Mouse (Mus musculus): ENCODE data around the gene Uqcc2.

The Uqcc2 gene

DNA sequence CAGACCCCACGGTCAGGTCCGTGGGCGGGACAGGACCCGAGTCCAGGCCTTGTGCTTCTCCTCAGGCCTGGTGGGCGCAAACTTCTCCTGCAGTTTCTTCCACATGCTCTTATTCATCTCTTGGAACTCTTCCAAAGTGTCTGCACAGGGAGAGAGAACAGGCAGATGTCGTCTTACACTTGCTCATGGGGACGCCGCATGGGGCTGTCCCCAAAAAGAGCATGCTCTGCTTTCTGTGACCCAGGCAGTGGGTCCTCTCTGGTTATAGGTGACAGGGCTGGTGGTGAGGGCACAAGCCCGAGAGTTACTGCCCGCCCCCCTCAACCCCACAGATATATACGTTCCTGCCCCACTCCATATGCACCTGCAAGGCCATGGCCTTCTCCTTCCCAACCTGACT lies 11.0 kb downstream of the Uqcc2 start:
- no peak for DNase-seq

DNA sequence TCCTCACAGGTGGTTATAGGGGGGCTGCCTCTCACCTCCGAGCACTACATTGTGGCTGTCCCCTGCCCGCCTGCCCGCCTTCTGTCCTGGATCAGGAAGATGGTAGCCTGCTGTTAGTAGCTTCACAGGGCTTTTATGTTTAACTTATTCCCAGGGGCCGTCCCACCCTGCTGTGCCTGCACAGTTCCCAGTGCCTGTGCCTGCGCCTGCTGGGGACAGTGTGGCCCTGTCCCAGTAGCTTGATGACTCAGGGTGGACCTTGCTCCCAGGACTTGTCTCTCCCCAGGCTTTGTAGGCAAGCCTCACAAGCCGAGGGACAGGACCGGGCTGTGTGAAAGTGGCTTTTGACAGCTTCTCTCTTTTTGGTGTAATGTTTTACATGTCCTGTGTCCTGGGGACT lies 11.9 kb downstream of the Uqcc2 start:
- DNase-seq: no peak

DNA sequence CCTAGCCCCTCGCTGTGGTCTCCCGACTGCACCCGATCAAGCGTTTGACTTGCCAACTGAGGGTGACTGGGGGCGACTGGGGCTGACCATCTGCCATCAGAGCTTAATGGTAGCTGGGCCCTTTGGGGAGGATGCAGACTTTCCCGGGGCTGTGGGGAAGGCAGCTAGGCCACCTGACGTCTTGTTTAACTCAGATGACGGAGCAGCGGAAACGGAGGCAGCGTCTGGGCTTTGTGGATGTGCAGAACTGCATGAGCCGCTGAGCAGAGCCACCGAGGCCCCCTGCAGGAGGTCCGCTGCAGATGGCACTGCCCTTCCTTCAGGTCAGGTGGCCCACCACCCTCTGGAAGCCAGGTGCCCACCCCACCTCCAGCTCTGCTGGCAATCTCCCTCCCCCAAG lies 12.4 kb downstream of the Uqcc2 start:
- no peak for DNase-seq

DNA sequence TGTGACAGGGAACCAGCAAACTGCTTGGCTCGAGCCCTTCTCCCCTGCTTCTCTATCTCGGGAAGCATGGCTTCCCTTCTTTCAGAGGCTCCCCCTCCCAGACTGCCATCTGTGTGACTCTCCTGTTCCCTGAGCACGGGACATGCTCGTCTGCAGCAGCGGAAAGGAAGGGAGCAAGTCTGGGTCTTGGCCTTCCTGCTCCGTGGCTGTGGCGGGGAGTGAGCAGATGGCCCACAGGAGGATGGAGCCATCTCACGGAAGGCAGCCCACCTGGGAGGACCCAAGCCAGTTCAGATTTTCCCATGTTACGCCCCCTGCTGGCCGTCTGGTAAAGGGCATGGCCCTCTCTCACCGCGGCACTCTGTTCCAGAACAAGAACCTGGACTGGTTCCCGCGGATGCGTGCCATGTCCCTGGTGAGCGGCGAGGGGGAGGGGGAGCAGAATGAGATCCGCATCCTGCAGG lies 13.1 kb downstream of the Uqcc2 start:
- DNase-seq: peak in 1 of 2 experiments; percentile 36

DNA sequence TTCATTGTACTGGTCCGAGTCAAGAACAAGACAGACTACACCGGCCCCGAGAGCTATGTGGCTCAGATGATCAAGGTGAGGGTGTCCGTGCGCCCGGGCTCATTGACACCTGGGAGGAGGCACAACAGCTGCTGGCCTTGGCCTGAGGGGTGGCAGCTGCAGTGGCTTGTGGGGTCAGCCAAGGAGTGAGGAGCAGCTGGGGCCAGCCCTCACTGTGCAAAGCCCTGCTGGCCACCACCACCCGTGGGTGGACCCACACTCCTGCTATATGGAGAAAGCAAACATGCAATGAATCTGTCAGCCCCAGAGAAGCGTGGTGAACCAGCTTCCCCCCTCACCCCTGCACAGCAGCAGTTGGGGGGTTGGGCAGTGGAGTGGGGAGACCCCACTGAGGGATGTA lies 13.8 kb downstream of the Uqcc2 start:
- DNase-seq: no peak

DNA sequence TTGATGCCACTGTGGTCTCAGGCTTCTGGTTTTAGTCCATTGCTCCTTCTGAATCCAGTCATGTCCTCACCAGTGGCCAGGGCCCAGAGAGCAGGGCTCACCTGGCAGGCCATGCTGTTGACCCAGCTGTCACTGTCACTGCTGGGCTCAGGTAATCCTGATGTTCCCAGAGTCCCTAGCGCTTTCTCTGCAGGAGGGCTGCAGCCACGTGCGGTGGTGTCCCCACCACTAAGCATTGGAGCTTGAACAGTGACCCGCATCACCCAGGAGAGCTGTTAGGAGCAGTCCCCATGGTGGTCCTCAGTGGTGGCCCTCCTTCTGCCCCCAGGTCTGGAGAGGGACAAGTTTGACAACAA lies 14.2 kb downstream of the Uqcc2 start:
- no peak for DNase-seq

DNA sequence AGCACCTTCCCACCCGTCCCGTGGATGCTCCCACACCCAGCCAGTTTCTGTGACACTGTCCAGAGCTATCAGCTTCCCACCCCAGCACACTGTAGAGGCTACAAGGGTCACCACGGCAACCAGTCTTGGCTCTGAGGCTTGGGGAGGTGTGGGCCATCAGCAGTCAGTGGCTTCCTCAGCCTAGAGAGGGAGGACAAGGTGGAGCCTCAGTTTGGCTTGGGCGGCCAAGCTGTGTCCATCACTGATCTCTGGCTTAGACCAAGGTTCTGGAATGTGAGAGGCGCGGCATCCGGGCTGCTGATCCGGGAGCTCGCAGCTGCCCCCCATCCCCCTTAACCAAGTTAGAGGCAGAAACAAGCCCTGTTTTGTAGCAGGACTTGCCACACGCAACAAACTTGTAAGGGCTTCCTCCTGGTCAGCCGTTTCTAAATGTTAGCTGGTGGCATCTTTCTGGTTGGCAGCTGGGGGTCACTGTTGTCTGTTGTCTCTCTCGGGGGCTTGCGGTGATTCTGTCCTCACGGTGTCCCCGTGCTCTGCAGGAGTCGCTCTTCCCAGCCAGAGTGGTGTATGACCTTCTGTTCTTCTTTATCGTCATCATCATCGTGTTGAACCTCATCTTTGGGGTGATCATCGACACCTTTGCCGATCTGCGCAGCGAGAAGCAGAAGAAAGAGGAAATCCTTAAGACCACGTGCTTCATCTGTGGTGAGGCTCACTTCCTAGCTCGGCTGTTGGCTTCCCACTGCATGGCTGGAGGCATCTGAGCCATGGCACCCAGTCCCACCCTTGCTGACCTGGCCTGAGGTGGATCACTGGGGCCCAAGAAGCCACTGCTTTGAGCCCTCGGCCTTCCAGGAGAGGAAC lies 14.8 kb downstream of the Uqcc2 start:
- DNase-seq: no peak

DNA sequence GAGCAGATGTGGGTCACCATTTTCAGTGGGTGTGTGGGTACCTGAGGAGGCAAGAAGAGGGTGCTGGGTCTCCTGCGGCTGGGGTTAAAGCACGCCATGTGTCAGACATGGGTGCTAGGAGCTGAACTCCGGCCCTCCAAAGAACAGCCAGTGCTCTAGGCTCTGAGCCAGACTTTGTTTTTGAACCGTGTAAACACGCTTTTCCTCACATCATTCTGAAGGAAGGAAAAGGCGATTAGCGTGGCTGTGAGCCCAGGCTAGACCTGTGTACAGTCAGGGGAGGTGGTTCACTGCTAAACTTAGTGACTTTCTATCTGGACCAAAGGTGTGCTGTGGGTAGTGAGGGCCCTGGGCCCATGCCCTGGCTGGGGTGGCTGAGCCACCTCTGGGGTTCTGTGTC lies 23.6 kb downstream of the Uqcc2 start:
- DNase-seq: no peak

DNA sequence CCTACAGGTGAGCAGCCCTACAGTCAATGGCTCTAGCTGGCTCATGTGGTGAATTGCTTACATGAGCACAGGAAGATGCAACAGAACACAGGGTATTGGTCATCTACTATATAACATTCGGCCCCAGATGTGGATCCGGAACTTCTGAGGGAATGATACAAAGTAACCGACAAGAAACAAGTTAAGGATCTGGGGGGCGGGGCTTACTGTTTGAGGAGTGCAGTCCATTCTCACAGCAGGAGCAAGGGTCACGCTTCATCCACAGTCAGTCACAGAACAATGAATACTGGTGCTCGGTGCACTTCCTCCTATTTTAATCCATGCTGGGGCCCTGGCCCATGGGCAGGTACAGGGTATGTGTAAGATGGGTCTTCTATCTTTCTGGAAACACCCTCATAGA lies 25.8 kb downstream of the Uqcc2 start:
- DNase-seq: no peak

DNA sequence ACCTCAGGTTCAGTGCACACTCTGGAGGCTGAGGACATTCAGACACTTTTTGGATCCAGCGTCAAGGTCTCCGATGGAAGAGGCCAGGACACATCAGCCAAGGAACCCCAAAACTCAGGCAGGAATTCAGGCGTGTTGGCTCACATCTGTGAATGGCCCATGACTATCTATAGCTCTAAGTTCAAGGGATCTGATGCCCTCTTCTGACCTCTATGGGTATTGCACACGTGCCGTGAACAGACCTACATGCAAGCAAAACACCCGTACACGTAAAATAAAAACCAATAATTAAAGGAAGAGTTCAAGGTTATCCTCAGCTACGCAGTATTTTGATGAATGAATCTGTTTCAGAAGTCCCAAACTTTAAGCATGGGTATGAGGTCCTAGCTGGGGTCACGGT lies 27.0 kb downstream of the Uqcc2 start:
- peak in 1 of 2 experiments; percentile 33 for DNase-seq

DNA sequence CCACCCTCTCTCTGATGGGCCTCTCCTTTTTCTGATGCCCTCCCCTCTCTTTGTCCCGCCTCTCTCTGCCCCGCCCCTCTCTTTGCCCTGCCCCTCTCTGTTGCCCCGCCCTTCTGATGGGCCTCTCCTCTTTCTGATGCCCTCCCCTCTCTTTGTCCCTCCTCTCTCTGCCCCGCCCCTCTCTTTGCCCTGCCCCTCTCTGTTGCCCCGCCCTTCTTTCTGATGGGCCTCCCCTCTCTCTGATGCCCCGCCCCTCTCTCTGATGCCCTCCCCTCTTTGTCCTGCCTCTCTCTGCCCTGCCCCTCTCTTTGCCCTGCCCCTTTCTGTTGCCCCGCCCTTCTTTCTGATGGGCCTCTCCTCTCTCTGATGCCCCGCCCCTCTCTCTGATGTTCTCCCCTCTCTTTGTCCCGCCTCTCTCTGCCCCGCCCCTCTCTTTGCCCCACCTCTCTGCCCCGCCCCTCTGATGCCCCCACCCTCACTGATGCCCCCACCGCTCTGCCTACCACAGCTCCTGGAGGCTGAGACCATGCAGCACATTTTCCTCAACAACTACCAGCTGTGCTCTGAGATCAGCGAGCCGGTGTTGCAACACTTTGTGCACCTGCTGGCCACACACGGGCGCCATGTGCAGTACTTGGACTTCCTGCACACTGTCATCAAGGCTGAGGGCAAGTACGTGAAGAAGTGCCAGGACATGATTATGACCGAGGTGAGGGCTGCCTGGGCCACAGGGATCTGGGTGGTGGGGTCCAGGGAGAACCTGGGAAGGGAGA lies 27.8 kb downstream of the Uqcc2 start:
- no peak for DNase-seq

DNA sequence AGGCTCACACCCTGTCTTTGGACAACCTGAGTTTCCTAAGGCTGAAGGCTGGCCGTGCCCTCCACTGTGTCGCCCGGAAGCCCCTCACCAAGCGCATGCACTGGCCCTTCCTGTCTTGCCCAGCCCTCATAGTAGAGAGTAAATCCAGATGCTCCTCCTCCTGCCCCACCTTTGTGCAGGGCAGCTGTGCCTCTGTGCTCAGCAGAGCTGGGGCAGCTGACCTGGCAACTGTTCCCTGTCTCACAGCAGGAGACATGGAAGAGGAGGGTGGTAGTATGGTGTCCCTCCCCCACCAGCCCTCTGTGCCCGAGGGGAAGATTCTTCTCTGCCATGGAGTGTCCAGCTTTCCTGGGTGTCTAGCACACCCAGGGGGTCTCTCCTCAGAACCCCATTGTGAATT lies 32.0 kb downstream of the Uqcc2 start:
- no peak for DNase-seq

DNA sequence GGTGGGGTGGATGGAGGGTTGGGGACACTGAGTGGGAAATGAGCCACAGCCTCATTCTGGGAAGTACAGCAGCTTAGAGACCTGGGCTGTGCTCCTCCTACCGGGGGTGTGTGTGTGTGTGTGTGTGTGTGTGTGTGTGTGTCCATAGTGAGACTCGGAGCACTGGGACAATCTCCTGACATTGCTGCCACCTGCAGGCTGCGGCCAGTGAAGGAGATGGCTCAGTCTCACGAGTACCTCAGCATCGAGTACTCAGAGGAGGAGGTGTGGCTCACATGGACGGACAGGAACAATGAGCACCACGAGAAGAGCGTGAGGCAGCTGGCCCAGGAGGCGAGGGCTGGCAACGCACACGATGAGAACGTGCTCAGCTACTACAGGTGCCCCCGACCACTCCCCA lies 38.0 kb downstream of the Uqcc2 start:
- no peak for DNase-seq

DNA sequence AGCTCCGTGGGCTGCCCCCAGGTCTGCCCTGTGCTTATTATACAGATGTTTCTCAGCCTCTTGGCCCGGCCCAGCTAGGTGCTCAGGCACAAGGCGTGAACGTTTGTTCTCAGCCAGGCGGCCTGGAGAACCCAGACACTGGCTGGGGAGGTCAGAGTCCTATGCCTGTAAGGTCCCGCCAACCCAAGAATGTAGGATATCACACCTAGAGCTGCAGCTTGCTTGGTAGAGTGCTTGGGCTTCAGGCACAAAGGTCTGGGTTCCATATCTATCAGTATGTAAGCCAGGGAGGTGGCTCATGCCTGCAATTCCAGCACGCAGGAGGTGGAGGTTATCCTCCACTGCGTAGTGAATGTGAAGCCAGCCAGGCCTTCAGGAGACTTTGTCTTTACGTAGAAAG lies 43.6 kb downstream of the Uqcc2 start:
- no peak for DNase-seq

DNA sequence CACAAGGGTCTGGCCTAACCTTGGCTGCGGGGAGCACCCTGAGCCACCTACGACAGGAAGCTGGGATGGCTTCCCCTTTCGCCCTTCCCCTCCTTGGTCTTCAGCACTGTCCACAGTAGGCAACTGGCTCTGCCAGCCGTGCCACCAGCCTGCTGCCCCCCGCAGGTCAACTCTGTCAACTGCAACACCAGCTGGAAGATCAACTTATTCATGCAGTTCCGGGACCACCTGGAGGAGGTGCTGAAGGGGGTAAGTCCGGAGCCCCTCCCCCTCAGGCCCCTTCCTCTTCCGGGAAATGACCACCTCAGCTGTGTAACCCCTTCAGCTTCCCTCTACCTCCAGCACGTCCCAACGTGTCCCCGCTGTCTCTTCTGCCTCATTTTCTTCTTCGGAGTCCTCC lies 46.3 kb downstream of the Uqcc2 start:
- peak in 1 of 2 experiments; percentile 52 for DNase-seq

DNA sequence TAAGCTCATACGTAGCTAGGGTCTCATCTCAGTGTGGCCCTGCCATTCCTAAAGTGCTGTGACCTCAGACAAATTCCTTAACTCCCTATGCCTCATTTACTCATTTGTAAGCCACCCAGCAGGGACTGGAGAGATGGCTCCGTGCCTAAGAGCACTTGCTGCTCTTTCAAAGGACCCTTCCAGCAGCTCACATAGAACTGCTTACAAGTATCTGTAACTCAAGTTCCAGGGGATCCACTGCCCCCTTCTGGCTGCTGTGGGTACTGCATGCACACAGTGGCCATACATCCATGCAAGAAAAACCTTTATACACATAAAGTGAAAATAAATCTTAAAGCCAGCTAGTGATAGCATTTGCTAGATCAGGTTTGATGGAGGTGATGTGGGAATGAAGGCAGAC lies 48.0 kb downstream of the Uqcc2 start:
- DNase-seq: peak; percentile 51 to 76

DNA sequence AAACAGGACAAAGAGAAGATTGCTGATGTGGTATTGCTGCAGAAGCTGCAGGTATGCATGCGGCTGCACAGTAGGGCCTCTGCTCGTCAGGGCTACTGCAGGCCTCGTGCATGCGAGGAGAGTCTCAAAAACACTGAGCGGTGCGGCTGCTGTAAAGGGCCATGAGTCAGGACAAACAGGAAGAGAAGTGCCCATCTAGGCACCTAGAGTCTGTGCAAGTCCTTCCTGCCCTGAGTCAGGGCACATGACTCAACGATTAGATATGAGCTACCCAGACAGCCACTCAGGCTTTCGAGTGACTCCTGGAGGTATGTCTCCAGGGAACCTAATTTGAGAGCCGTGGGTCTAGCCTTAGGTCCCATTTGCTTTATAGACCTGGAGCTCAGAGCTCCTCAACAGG lies 50.1 kb downstream of the Uqcc2 start:
- no peak for DNase-seq

DNA sequence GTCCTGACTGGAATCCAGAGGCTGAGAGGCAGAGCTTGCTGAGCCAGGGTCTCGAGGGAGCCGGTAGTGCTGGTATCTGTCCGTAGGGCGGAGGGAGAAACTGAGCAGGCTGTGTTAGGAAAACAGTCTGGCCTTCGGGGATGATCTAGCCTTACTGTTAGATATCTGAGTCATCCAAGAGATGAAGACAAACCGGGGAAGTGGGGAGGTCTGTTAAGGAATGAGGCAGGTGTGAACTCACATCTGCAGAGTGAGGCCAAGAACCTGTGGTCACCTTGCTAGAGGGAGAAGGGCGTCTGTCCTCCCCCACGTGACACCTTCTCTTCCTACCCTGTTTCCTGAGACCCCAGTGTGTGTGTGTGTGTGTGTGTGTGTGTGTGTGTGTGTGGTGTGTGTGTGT lies 50.9 kb downstream of the Uqcc2 start:
- no peak for DNase-seq

DNA sequence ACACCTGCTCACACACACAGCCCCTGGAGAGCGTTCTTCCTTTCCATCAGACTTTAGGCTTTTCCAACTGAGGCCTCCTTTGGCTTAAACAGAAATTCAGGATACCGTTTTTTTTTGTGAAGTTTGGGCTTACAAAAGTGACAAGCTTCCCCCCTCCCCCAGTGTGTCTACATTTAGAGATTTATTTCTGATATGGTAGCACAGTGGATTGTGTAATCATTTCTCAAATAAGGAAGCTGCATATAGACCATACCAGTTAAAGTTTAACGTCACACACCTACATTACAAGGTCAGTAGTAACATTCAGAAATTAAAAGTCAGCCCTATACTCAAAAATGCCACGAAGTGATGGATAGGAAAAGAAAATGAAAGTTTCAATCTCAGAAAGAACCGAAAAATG lies 51.8 kb downstream of the Uqcc2 start:
- no peak for DNase-seq

DNA sequence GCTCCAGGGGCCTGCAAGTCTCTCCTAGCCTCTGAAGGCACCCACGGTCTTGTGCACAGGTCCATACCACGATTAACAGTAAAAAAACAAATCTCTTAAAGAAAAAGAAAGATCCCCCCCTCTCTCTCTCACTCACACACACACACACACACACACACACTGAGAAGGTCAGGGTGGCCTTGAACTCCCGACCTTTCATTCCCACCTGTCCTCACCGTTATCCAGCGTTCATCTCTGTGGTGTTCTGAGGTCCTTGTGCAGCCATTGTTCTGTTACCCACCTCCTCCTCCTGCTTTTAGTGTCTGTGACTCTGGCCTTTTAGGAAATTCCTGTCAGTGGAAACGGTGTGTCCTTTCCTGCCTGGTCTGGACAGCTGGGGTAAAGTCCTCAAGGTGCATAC lies 55.2 kb downstream of the Uqcc2 start:
- DNase-seq: no peak

DNA sequence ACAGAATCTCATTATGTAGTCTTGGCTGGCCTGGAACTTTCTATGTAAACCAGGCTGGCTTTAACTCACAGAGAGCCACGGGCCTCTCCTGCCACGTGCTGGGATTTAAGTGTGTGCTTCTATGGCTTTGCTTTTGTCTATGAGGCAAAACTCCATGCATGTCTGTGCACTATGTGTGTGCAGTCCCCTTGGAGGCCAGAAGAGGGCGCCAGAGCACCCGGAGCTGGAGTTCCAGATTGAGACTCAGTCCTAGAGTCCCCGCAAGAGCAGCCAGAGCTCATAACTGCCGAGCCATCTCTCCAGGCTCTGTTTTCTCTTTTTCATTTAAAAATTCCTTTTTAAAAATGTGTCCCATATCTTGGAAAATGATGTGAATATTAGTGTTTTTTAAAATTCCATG lies 55.8 kb downstream of the Uqcc2 start:
- no peak for DNase-seq

DNA sequence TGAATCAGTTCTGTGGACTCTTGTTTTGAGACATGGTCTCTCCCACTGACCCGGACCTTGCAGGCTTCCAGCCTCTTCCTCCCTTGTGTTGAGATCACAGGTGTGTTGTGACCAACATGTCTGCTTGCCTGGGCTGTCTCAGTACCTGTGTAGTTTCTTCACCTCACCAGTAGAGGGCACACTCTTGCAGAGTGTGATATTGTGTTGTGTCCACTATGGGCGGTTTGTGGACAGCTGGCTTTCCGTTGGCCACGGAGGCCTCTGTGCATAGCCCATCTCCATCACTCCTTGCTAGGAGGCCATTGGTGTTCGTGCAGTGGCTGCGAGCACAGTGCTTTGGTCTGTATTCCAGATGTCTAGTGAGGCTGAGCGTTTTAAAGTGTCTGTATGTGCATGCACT lies 56.6 kb downstream of the Uqcc2 start:
- no peak for DNase-seq

DNA sequence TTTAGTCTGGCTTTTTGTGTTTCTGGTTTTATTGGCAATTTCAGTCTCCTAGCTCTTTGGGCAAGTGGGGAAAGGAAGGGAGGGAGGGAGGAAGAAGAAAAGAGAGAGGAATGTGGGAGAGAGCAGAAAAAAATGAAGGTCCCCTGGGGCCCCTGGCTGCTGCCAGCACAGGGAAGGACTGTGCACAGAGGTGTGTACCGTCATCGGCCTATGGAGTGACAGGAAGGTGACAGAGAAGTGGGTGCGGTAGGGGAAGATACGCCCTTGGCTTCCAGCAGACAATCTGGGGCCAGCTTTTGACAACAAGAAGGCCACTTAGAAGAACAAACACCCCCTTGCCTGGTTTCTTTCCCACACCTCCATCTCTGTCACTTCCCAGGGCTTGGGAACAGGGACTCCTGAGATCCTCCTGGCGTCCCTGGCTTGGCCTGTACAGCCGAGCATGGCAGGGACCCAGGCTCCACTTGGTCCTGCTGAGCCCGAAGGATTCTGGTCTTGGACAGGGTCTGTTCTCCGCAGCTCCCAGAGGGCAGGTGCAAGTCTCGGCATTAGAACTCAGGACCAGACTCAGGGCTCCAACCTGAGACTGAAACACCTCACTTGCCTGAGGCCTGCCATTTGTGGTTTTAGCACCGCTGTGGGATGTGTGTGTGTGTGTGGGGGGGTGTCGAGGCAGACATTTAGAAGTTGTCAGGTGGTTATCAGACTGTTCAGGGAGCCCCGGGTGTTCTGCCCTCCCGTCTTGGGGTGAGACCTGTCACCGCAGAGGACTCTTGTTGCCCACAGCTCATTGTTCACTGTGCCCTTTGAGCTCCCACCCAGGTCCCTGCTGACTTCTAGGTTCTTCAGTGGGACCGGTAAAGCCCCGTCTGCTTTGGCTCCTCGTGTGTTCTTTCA lies 58.6 kb downstream of the Uqcc2 start:
- DNase-seq: no peak

All from spleen, adult 18-20 months (tissue).